Mouse (Mus musculus) spleen, postnatal 36 days (tissue): ENCODE measurements around the gene Gpbar1.
A peak's percentile ranks its signal among the peaks of the same experiment; 100 is the strongest.

Experiments used
- DNase-seq, 2 experiments: peaks; one replicate each; pipeline ENCODE4 v3.0.0; 2022; ENCODE audit warnings: low spot score in 2 of 2, mixed read lengths in 1 of 2

The Gpbar1 gene

DNA sequence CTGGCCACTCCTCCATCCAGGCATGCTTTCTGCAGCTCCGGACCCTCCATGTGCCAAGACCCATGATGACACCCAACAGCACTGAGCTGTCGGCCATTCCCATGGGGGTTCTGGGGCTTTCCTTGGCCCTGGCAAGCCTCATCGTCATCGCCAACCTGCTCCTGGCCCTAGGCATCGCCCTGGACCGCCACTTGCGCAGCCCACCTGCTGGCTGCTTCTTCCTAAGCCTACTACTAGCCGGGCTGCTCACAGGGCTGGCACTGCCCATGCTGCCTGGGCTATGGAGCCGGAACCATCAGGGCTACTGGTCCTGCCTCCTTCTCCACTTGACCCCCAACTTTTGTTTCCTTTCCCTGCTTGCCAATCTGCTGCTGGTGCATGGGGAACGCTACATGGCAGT lies at the start of gene Gpbar1:
TSS of gene Gpbar1 (plus strand) at position 13 of the 400 bp plus-strand sequence.
- DNase-seq, result no peak

DNA sequence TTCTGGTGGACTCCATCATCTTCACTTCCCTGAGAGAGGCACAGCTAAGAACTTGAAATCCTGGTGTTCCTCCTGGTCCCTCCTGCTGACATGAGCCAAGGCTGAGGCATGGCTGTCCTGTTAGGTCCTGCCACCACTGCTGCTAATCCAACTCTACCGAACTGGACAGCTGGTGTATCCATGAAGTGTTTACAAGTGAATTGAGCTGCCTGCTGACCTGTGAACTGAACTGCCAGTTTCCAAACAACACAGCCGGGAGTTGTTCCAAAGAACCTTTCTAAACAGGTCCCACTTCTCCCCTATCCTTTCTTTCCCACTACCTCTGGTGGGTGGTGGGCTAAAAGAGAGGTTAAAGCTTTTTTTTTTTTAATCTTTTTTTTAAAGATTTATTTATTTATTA lies 48.4 kb upstream of the Gpbar1 start:
- no peak for DNase-seq

DNA sequence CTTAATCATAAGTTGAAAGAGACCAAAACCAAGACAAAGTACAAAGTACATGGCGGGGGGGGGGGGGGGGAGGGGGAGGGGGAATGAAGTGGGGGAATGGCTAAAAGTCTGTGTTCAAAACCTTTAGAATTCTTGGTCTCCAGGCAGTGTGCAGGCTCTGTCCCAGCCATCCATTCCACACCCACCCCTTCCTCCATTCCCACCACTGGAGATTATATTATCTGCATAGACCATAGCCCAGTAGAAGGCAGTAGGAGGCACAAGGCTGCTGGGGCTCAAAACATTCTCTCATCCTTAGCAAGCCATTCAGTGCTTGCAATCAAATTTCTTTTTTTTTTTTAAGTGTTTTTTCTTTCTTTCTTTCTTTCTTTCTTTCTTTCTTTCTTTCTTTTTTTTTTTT lies 47.4 kb upstream of the Gpbar1 start:
- DNase-seq, result no peak

DNA sequence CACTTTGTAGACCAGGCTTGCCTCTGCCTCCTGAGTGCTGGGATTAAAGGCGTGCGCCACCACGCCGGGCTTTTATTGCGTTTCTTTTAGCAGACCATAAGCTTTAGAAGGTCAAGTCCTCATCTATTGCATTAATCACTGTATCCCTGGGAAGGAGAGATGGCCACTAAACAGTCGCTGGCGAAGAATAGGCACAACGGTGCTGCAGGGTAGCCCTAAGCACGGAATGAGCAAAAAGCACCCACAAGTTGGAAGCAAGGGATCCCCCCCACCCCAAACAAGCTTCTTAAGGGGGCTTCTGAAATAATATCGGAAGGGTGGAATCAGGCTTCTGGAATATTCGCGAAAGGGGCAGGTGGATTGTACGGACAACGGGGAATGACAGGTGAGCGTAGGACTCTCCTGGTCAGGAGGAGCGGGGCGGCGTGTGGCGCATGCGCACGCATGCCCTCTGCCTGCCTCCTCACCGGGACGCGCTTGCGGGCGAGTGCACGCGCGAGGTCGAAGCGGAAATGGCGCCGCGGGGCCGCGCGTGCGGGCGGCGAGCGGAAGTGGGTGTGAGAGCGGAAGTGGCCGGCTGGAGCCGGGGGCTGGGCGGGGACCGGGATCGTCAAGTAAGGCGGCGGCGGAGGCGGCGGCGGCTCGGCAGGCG lies 42.3 kb upstream of the Gpbar1 start, which contains the start of gene Arpc2:
TSS of gene Arpc2 (plus strand) at position 147 of the 652 bp plus-strand sequence.
- peak; percentile 97 to 98 for DNase-seq

DNA sequence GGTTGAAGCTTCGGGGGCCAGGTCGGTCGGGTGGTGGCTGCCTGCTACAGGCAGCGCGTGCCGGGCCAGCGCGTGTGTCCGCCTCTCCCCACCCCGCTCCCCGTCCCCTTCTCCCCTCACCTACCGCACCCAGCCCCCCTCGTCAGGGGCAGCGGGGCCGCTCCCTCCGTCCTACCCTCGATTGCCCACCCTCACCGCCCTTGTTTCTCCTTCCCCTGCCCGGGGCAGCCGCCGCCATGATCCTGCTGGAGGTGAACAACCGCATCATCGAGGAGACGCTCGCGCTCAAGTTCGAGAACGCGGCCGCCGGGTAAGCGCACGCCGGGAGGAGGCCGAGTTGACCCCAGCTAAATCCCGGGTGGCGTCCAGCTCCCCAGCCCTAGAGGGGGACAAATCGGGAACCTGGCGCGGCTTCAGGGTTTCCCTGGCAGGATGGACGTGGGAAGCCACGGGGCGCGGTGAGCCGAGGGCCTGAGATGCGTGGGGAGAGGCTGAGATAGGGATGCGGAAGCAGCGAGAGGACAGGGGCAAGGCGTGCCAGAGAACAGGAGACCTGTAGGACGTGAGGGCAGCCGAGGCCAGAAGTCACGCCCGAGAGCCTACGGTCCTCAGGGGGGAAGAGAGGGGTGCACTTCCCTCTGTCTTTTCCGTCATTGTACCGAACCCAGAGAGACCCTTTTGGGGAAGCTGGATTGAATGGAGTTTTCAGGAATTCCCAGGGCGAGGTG lies 41.6 kb upstream of the Gpbar1 start:
- peak; percentile 68 to 73 for DNase-seq

DNA sequence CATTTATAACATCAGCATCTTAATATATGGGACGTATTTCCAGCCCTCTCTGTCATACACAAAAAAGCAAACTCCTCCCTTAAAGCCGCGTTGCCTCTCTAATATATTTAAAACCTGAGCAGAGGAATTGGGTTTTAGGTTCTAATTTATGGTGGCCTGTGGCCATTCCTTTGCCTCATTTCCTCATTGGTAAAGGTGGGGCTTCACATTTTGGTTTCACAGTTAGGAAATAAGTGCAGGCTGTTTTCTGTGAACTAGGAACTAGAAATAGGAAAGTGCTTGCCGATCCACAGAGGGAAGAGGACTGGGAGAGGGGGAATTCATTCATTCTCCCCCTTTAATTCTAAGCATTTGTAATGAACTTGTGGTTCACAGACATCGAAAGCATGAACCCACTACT lies 40.7 kb upstream of the Gpbar1 start:
- DNase-seq, result peak; percentile 15 to 23

DNA sequence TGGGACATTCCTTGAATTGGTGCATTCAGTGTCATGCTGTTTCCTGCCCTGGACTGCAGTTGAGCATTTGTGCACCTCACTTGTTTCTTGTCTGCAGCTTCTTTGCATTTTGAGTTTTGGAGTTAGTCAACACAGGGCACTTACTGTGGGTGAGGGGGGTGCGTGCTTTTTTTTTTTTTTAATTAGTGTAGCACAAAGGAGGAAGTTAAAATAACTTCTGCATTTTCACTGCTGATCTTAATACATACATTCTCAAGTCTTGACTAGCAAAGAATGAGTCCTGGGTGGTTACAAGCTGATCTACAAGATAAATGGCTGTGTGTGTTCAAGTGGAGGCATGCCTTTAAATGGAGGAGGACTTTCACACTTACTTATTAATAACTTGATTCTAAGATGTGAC lies 40.2 kb upstream of the Gpbar1 start:
- DNase-seq, result peak; percentile 50 to 71

DNA sequence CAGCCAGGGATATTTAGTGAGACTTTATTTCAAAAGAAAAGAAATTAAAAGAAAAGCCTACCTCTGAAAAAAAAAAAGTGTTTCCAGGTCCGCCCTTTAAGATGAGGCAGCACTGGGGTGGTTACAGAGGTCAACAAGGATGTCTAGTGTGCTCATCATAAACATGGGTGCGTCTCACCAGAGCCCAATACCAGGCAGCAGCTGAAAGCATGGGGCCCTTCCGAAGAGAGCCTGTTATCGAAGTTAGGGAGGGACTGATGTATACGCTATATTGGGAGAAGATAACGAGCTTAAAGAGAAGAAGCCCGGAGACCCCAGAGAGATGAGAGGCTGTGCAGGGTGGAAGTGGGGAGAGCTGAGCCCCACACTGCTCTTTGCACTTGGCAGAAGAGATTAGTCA lies 39.2 kb upstream of the Gpbar1 start:
- DNase-seq, result peak; percentile 4 to 5

DNA sequence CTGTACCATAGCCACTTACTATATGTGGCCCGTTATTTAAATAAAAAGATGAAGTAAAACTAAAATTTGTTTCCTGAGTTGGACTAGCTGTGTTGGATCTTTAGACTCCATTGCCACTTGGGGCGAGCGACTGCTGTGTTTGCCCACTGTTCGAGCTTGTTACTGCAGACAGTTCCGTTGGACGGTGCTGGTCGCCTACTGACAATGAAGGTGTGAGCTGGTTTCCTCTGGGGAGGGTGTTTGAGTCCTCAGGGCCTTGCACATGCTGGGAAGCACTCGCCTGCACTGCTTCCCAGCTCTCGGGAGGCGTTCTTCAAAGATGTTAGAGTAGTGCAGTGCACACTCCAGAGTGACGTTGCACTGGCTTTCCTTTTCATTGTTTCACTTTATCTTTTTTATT lies 38.7 kb upstream of the Gpbar1 start:
- DNase-seq, result peak; percentile 26 to 27

DNA sequence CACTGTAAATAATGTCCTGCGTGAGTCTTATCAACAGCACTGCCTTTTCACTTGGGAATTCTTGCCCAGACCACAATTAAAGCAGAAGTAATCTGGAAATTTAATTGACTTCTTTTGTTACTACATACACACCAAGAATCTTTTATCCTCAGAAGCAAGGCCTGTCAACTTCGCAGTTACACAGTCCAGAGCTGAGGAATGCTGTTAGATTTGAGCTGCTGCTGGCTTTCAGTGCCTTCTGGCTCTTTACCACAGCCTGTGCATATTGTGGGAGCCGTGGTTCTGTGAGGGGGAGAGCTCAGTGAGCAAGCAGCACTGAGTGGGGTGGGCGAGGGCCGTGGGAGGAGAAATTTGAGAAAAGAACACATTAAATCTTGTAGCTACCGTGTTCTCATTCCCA lies 38.0 kb upstream of the Gpbar1 start:
- no peak for DNase-seq

DNA sequence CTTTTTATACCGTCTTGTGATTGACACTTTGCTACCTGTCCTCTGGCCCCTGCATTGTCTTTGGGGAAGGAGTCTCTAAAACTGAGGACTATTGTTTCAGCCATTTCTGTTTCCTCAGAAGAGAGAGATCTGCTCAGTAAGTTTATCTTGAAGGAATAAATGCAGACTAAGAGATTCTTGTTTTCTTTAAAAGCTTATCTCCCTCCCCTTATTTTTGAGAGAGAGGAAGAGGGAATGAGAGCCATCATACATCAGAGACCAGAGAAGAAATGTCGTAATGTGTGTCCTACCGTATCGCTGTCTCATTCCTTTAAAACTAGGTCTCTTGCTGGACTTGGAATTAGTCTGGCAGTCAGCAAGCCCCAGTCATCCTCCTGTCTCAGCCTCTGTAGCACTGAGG lies 37.5 kb upstream of the Gpbar1 start:
- DNase-seq, result no peak

DNA sequence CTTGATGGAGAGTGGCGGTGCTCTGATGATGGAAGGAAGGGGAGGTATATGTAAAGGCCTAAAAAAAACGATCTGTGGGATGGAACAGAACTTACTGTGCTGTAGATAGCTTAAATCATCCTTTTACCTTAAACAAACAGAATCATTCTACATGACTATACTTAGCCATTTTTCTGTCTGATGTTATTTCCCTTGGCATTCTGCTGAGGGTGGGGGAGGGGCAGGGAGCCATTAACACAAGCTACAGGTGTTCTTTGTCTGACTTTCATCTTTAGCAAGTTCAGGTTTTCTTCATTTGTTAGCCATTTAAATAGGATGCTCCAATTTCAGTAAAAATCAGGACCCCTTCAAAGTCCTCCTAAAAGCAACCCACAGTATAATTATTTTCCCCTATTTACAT lies 32.8 kb upstream of the Gpbar1 start:
- DNase-seq, result no peak

DNA sequence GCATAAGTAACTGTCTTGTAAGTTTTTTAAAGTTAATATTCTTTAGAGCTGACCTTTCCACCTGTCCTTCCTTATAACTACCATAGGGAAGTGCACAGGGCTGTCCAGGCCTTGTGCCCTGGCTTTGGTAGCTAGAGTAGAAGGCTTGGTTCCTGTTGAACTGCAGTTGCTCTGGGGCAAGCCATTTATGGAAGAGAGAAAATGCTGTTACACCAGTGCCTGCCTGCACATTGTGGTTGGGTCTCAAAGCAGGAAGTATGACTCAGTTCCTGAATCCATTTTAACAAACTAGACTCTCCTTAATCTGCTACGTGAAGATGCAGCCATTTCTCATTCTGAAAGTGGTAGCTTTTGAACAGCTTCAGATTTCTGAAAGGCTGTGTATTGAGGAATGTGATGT lies 29.6 kb upstream of the Gpbar1 start:
- peak; percentile 72 to 76 for DNase-seq

DNA sequence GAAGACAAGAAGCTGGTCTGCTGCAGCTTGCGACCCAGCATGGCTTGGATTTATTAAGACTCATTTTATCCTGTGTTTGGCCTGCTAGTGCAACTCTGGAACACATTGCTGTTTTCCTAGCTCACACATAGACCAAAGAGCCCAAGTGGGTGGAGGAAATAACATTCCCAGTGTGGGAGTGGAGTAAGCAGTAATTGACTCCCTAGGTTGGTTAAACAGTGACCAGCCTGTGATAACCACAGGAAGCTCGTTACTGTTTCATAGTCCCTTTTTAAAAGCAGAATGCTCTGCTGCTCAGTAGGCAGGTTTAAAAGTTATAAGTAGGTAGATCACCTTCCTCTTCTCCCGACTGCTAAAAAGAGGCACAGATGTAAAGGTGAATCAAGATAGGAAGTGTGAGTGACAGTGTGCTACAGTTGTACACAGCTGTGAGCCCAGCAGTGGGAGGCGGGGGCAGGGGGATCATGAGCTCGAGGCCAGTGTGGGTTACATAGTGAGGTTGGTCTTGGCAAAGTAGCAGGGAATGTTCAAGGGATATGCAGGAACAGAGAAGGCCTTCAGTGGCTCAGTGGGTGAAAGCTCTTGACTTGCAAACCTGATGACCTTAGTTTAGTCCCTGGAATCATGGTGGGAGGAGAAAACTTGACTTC lies 28.9 kb upstream of the Gpbar1 start:
- no peak for DNase-seq

DNA sequence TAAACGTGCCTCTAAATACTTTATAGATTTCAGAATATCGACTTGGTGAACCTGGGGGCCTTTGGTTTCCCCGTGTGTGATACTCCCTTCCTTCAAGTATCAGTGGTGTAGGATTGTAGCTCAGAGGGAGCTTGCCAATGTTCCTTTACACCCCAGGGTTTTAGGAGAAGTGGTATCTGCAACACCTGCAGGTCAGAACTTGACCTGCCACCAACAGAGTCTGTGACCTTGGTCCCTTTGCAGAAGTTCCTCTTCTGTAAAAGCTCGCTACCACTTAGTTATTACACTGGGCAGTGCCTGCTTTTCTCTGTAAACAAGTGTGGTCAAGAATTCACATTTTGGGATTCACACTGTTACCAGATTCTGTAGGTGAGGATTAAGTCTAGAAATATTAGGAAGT lies 28.3 kb upstream of the Gpbar1 start:
- DNase-seq, result no peak

DNA sequence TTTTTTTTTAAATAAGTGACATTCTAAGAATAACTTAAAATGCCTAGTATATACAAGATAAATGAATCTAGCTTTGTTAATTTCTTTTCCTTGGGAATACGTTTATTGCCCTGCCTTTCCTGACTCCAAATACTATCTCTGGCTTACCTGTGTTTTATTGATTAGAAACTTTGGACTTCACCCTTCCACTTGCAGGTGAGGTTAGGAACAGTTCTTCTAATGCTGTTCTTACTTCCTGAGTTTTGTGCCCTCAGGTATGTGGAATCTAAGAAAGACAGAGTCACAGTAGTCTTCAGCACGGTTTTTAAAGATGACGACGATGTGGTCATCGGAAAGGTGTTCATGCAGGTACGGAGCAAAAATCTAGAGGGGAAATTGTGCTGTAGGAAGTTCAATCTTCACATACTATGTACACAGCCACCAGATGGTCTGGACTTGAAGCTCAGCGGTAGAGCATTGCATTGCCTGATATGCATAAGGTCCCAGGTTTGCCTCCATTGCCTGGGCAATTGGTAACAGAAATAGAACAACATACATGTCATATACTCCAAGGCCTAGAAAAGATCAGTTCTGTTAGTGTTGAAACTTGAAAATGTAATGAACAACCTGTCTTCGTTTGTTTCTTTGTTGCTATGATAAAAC lies 22.5 kb upstream of the Gpbar1 start:
- no peak for DNase-seq

DNA sequence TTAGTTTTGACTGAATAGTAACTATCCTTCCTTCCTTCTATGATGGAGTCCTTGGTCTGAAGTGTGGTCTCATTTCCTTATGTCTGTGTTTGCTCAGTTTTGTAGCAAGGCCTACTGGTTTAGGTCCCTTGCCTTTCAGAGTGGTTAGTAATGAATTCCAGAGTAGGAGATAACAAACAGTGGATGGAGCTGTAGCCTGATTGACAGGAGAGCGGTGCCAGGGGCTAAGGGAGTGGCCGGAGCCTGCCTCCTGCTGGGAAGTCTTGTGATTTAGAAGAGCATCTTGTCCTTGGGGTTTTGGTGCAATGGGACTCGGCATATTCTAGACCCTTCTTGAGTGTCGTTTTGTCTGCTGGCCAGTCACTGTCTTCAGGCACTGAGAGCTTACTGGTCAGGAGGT lies 21.6 kb upstream of the Gpbar1 start:
- no peak for DNase-seq

DNA sequence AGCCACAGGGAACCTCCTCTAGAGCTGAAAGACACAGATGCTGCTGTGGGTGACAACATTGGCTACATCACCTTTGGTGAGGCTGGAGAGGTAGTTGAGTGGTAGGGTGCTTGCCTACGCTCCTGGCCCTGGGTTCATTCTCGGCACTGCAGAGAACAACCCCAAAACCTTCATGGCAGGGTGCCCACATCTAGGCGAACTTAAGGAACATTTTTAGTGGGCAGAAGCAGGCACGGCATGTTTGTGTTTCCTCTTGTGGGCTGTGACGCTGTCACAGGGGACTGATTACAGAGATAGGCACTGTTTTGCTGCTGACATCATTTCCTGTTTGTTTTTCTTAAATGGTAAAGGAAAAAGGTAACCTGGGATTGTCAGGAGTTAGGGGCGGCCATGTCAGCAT lies 15.8 kb upstream of the Gpbar1 start:
- no peak for DNase-seq

DNA sequence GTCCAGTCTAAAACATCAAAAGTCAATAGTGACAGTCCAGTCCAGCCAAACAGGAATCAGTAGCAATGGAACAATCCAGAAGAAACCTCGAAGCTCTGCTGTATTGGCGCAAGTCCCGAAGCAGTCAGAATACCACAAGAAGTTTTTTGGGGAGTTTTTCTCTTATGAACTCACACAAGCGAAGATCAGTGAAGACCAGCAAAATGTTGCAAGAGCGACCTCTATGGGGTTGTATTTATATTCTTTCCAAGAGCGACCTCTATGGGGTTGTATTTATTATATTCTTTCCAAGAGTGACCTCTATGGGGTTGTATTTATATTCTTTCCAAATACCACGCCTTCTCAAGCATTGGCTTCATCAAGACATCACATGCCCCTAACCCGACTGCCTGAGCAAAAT lies 9.6 kb upstream of the Gpbar1 start:
- DNase-seq, result no peak

DNA sequence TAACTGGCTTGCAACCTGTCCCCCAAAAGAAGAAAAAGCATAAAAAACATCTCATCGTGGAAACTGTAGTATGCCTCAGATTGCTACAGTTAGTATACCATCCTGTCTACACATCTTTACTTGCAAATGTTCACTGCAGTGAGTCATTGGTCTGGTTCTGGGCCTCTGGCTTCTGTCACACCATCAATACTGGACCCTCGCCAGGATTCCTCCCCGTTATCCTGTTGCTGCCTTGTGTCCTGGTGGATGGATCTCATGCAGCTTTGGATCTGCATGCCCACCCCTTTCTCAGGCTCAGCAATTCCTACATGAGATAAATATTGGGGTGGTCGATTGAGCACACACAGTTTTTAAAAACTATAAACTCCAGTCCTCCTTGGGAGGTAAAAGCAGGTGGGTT lies 6.7 kb upstream of the Gpbar1 start:
- DNase-seq, result no peak

DNA sequence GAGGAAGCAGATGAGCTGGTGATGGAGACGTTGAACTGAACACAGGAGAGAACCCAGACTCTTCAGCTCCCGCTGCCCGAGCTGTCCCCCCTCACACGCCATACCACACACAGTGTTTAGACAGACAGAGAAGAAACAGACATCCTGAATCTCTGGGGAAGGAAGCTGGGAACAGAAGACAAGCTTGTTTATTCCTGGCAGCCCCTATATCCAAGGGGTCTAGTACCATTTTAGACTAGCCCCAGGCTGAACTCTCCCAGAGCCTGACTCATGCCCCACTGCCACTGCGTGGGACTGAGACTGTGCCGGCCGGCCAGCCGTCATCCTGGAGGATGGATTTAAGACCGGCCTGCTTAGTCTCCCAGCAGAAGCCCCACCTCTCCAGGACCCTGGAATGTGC lies 3.3 kb upstream of the Gpbar1 start:
- DNase-seq, result no peak

DNA sequence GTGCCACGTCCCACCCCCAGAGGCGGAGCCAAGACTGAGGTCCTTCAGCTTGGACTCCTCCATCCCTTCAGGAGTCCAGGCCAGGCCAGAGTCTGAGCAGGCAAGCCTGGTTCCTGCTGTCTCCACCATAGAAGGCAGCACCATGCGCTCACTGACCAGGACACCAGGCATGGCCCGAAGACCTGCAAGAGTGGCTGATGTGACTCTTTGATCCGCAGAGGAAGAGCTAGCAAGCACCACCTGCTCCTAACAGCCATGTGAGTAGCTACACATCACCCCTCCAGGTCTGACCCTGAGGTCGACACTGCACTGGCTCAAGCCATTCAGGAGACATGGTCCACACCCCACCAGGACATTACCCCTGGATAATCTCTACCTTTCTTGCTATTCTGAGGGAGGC lies 1.3 kb upstream of the Gpbar1 start:
- DNase-seq, result no peak
